Mouse (Mus musculus) midbrain, embryonic 16.5 days (tissue): Measurements from ENCODE around the gene Nmbr. TPM values are rescaled to one million over a fixed set of nuclear protein-coding genes. Genes with fewer than 3 reads are reported as not detected.

Source experiments
- polyA plus RNA-seq: library from polyadenylated mRNA; unstranded; fragments of >200 nt; fragmentation: Nextera tagmentation; extraction: Ambion mirVana; gene quantifications from 2 replicates; pipeline ENCODE4 v1.2.1, GENCODE M21; 2015

Nmbr gene
- polyA plus RNA-seq, 1 experiment from 2014 or later: 2.9 TPM

Other genes starting within 250 kb of the Nmbr start
- gene Adgrg6, start 159.9 kb upstream of the Nmbr start, polyA plus RNA-seq: 0.97 and 1.3 TPM in 2 replicates
- 186 and 190 TPM in 2 replicates for gene Vta1, start within 50 bp of the Nmbr start, polyA plus RNA-seq
- gene Gje1, start 12.6 kb downstream of the Nmbr start, polyA plus RNA-seq: not detected in 2 replicates